Mouse (Mus musculus) mesoderm, embryonic 11.5 days (tissue): Measurements from ENCODE around the gene Serpinb1a.
A peak's percentile ranks its signal among the peaks of the same experiment; 100 is the strongest.

Experiments used
- DNase-seq: peaks from one replicate; pipeline ENCODE4 v3.0.0-alpha.2; 2012; ENCODE audit warnings: low read depth, low spot score

Serpinb1a gene

DNA sequence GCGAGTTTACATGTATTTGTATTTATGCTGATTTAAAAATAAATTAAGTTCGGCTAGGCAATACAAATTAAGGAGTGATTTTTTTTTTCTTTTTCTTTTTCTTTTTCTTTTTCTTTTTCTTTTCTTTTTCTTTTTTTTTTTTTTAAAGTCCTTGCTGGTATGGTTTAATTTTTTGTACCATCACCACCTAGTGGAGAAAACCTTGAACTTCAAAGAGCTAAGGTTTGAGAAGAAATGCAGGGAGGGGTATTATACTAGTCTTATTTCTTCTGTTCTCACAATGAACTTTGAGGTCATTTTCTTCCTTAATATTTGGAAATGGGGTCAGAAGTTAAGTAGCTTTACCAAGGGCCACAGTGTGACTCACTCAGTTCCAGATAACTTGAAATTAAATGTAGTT, 51.9 kb downstream of the Serpinb1a start:
- peak; percentile 31 for DNase-seq

DNA sequence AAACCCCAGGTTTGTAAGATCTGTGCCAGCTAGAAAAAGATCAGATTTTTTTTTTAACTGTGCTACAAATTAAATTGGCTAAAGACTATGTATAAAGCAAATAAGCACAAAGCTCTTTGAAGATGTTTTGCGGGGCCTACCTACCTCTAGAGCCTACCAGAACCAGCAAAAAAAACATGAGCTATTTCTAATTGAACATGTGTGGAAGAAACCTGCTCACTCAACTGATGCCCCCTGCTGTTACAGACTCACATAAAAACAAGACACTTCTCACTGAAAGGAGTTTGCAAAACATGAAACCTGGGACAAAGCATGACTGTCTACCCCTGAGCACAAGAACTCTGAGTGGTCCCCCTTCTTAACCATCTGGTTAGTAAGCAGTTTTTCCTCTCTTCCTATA, 53.9 kb downstream of the Serpinb1a start:
- peak; percentile 43 for DNase-seq

DNA sequence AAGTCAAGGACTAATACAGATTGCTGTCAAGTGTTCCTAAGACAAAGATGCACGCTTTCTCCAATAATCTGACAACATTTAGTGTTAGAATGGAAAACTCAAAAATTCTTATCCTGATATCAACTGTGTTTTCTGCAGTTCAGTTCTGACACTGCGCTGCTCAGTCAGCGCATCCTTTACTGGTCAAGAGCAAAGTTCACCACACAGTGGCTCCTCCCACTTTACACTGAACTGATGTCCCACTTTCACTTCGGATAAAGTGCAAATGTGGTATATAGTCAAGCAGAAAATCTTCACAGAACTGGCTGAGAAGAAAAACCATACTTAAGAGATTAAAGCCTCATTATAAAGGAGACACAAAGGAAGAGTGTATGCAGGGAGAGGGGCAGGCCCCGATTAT, 55.8 kb downstream of the Serpinb1a start:
- DNase-seq = no peak

DNA sequence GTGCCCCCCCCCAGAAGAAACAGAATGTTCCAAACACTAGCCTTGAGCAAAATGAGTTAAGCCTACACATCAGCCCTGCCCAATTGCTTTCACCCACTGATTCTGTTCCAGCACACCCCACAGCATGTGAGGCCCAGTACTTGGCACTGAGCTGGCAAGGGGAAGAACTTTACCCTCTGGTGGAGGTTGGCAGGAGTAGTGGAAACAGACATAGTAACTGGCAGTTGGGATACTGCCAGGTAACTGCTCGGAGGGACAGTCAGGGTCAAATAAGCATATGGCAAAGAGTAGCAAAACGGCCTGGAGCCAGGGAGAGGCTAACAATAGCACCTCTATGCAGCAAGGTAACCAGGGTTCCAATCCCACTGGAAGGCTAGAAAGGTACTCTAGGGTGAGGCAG, 56.4 kb downstream of the Serpinb1a start:
- no peak for DNase-seq
